Mouse (Mus musculus): ENCODE results near the gene Zfp493.
A peak's percentile ranks its signal among the peaks of the same experiment; 100 is the strongest.
"Not testable (repeated sequence)": the region's sequence is repeated elsewhere in the genome, so short reads cannot be mapped to it uniquely, and the experiment has no call there.

Gene Zfp493

GRCm38 (mm10) chr13:67779265-67780221, at the start of gene Zfp493:
Gene Zfp493 (plus strand): TSS chr13:67779693.
- peak; percentile 41 to 43 for DNase-seq (ENCODE audit: low spot score in 2 of 2)

- DNase-seq (ENCODE audit: low spot score in 2 of 2) = not testable (repeated sequence)
Measured at GRCm38 (mm10) chr13:67734391-67734790, 45.1 kb upstream of the Zfp493 start.

GRCm38 (mm10) chr13:67742941-67743340, 36.6 kb upstream of the Zfp493 start:
- DNase-seq (ENCODE audit: low spot score in 2 of 2) = no peak

- no peak for DNase-seq (ENCODE audit: low spot score in 2 of 2)
Measured at GRCm38 (mm10) chr13:67743896-67744295, 35.6 kb upstream of the Zfp493 start.

DNA sequence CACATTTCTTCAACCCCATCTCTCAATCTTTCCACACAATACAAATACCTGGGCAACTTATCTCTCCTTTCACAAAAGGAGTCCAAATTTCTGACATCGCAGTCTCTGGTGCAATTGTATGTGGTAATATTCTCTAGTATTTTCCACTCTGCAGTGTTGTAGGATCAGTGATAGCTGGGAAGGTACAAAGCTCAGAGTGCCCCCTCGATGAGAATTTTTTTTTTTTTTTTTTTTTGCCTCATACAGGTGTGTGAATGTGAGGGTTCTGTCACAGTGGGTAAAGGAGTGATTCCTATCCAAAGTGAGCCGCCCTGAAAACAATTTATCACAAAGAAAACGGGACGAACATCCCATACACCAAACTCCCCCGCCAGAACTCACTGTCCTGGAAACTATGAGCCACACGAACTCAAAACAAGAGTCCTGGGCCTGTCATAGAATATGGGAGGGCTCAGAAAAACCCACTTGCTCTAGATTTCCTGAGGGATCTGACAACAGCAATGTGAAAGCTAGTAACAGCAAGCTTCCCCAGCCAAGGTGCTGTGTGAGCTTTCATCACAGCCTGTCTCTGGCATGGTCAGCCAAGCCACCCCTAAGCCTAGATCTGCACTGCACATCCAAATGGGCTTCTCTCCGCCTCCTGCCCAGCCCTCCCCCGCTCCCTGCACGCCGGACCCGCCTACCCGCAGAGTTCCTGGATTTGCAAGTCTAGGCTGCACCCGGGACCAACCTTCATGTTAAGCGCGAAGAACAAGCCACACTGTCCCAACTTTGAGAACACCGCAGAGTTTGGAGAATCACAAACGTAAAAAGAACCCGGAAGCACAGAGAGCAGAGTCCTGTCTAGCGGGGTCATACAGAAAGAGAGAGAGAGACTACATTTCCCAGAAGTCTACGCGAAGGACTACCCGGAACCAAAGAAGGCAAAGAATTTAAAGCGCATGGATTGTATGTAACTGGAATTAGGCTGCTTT, 24.9 kb upstream of the Zfp493 start, which contains the start of gene Zfp85:
TSS of gene Zfp85 (minus strand) at position 896 of the 974 bp plus-strand sequence.
- DNase-seq (ENCODE audit: low spot score in 2 of 2) = peak; percentile 21 to 30

GRCm38 (mm10) chr13:67755761-67756160, 23.7 kb upstream of the Zfp493 start:
- no peak for DNase-seq (ENCODE audit: low spot score in 2 of 2)

GRCm38 (mm10) chr13:67759966-67760365, 19.5 kb upstream of the Zfp493 start:
- no peak for DNase-seq (ENCODE audit: low spot score in 2 of 2)

- DNase-seq (ENCODE audit: low spot score in 2 of 2) = no peak
Measured at GRCm38 (mm10) chr13:67763031-67763768, 16.3 kb upstream of the Zfp493 start.

- DNase-seq (ENCODE audit: low spot score in 2 of 2) = no peak
Measured at GRCm38 (mm10) chr13:67791921-67792455, 12.5 kb downstream of the Zfp493 start.

GRCm38 (mm10) chr13:67798618-67799017, 19.1 kb downstream of the Zfp493 start:
- no peak for DNase-seq (ENCODE audit: low spot score in 2 of 2)

DNA sequence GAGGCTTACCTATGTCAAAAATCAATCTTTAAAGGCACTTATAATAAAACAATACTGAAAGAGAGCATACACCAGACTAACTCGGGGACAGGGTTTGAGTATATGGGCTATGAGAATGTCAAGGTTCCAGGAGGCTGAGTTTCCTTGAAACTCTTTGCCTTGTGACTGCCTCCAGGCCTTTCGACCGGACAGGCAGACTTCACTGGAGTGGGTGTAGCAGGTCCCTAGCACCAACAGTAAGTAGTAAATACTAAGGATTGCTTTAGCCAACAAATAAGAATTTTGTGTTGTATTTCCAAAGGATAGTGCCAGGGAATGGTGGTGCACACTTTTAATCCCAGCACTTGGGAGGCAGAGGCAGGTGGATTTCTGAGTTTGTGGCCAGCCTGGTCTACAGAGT, 19.7 kb downstream of the Zfp493 start:
- DNase-seq (ENCODE audit: low spot score in 2 of 2) = not testable (repeated sequence)

DNA sequence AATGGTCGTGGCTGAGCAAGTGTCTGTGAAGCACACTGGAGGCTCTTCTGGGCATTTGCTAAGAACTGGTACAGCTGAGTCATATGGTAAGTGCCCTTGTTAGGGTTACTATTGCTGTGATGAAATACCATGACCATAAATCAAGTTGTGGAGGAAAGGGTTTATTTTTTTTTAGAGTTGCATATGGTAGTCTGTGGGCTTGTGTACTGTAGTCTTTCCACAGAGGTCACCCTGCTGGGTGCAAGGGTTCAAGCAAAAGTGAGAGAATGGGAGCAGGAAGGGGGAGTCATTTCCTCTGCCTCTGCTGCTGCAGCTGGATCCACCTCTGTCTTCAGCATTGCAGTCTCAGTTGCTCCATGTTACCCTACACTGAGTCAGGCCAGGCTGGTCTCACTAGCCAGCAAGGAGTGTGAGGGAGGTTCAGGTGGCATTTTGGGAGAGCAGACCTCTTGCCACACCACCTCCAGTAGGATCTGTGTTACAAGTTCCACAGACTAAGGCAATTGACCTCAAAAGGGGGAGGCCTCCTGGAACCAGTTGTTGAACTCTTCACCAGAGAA, 32.2 kb downstream of the Zfp493 start:
- no peak for DNase-seq (ENCODE audit: low spot score in 2 of 2)

- DNase-seq (ENCODE audit: low spot score in 2 of 2) = no peak
Measured at GRCm38 (mm10) chr13:67812961-67813709, 33.6 kb downstream of the Zfp493 start.

DNA sequence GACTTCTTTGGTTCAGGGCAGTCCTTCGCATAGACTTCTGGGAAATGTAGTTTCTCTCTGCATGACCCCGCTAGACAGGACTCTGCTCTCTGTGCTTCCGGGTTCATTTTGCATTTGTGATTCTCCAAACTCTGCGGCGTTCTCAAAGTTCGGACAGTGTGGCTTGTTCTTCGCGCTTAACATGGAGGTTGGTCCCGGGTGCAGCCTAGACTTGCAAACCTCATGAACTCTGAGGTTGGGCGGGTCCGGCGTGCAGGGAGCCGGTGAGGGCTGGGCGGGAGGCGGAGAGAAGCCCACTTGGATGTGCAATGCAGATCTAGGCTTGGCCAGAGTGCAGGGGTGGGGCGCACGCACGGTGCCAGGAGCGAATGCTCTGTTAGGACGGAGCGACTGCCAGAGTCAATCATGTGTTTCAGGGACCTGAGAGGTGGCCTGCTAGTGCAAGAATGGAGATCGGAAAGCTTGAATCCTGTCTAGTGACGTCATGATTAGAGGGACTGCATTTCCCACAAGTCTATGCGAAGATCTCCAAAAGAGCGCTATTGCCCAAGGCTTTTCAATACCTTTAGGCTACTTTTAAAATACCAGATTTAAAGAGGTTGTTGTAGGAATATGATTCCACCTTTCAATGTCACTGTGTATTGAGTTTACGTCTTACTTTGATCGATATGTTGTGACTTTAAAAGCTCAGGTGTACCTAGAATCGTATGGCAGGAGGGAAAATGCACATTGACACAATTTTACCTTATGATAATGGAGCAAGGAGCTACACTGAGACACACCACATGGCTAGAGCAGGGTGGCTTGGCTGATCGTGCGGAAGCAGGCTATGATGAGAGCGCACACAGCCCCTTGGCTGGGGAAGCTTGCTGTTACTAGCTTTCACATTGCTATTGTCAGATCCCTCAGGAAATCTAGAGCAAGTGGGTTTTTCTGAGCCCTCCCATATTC, 34.5 kb downstream of the Zfp493 start, which contains the start of gene Zfp273:
TSS of gene Zfp273 (plus strand) at position 31 of the 951 bp plus-strand sequence.
- DNase-seq (ENCODE audit: low spot score in 2 of 2) = peak; percentile 56 to 58

GRCm38 (mm10) chr13:67818636-67819035, 39.1 kb downstream of the Zfp493 start:
- DNase-seq (ENCODE audit: low spot score in 2 of 2) = no peak

GRCm38 (mm10) chr13:67830911-67831336, 51.4 kb downstream of the Zfp493 start, which contains the start of gene Gm10037:
Gene Gm10037 (plus strand): TSS chr13:67831106.
- peak; percentile 29 to 31 for DNase-seq (ENCODE audit: low spot score in 2 of 2)

DNA sequence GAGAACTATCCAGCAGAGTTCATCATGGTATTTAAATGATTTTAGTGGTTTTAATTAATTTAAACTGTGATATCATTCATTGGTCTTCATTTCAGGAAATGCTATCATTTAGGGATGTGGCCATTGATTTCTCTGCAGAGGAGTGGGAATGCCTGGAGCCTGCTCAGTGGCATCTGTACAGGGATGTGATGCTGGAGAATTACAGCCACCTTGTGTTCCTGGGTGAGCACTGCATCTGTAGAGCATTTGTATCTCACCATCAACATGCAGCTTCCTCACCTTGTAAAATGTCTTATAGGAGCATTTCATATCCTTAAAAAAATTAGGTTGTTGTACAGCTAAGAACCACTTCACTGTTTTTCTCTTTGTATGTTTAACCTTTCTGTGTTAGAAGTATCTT, 53.6 kb downstream of the Zfp493 start:
- not testable (repeated sequence) for DNase-seq (ENCODE audit: low spot score in 2 of 2)

Measured in natural killer cell, adult 2 months (primary cell).